Mouse (Mus musculus) MEL (cell line): ENCODE results near the gene Stat2. TPM values are rescaled to one million over a fixed set of nuclear protein-coding genes. Genes with fewer than 3 reads are reported as not detected.

ENCODE experiments used
- DNase-seq: peaks from one replicate; pipeline ENCODE4 v3.0.0; 2011; ENCODE audit warnings: low read depth, low spot score
- H3K27ac ChIP-seq: 2 replicates; pipeline ENCODE4 v1.5.1; 2012; ENCODE audit warnings: low read depth, mild to moderate bottlenecking, control low read depth, low read length, moderate library complexity; ENCODE audit not compliant: control insufficient read depth
- H3K27me3 ChIP-seq, 2 experiments: fragments of 150-350 bp in 1 of 2; sonication (generic) in 1 of 2; 2 replicates each; pipeline ENCODE4 v1.6.1; 2012; ENCODE audit warnings: low read length in 2 of 2, mild to moderate bottlenecking in 2 of 2, improper control_type of control experiment in 1 of 2, moderate library complexity in 1 of 2; ENCODE audit not compliant: insufficient read depth in 2 of 2, control insufficient read depth in 1 of 2
- H3K36me3 ChIP-seq, 2 experiments: 2 replicates each; pipeline ENCODE4 v1.6.1; 2012 to 2014; ENCODE audit warnings: low read length in 2 of 2, improper control_type of control experiment in 1 of 2, inconsistent platforms in 1 of 2, mild to moderate bottlenecking in 1 of 2; ENCODE audit not compliant: insufficient read depth in 2 of 2, control insufficient read depth in 1 of 2
- H3K4me1 ChIP-seq, 2 experiments: fragments of 150-350 bp in 1 of 2; sonication (generic) in 1 of 2; 2 replicates each; pipeline ENCODE4 v1.6.1; 2012; ENCODE audit warnings: low read length in 2 of 2, improper control_type of control experiment in 1 of 2, mild to moderate bottlenecking in 1 of 2; ENCODE audit not compliant: insufficient read depth in 2 of 2, control insufficient read depth in 1 of 2
- H3K4me3 ChIP-seq, 2 experiments: fragments of 150-350 bp in 1 of 2; sonication (generic) in 1 of 2; 2 replicates each; pipeline ENCODE4 v1.5.1; 2012; ENCODE audit warnings: low read depth in 2 of 2, low read length in 2 of 2, mild to moderate bottlenecking in 2 of 2, moderate library complexity in 2 of 2, control low read depth in 1 of 2, improper control_type of control experiment in 1 of 2; ENCODE audit not compliant: control insufficient read depth in 1 of 2, insufficient read depth in 1 of 2
- H3K79me2 ChIP-seq: 2 replicates; pipeline ENCODE4 v1.6.1; 2012; ENCODE audit warnings: mild to moderate bottlenecking, low read length, moderate library complexity; ENCODE audit not compliant: control insufficient read depth, poor library complexity, insufficient read depth
- H3K9ac ChIP-seq: 2 replicates; pipeline ENCODE4 v1.6.1; 2012; ENCODE audit warnings: low read depth, mild to moderate bottlenecking, control low read depth, low read length, moderate library complexity; ENCODE audit not compliant: control insufficient read depth, poor library complexity, severe bottlenecking
- H3K9me3 ChIP-seq: fragments of 150-350 bp; sonication (generic); replicated peaks from 2 replicates; pipeline ENCODE4 v1.6.1; 2012; ENCODE audit warnings: mild to moderate bottlenecking, low read length, improper control_type of control experiment, moderate library complexity; ENCODE audit not compliant: insufficient read depth
- BHLHE40 ChIP-seq: IDR thresholded peaks from 2 replicates; pipeline ENCODE4 v1.6.1; 2012; ENCODE audit warnings: low read depth, mild to moderate bottlenecking, inconsistent platforms, low read length, improper control_type of control experiment, borderline replicate concordance
- CHD2 ChIP-seq: IDR thresholded peaks from 2 replicates; pipeline ENCODE4 v1.6.1; 2011; ENCODE audit warnings: low read length, improper control_type of control experiment
- CTCF ChIP-seq, 3 experiments: IDR thresholded peaks in 2 of 3; conservative IDR thresholded peaks in 1 of 3; 2 replicates each; pipeline ENCODE4 v1.5.1; 2011 to 2012; ENCODE audit warnings: low read length in 3 of 3, low read depth in 2 of 3, mild to moderate bottlenecking in 2 of 3, improper control_type of control experiment in 1 of 3, inconsistent platforms in 1 of 3, mixed read lengths in 1 of 3, moderate library complexity in 1 of 3; ENCODE audit not compliant: control insufficient read depth in 1 of 3, insufficient read depth in 1 of 3, poor library complexity in 1 of 3, severe bottlenecking in 1 of 3
- ELF1 ChIP-seq: IDR thresholded peaks from 2 replicates; pipeline ENCODE4 v1.6.1; 2014; ENCODE audit warnings: low read depth, mild to moderate bottlenecking, inconsistent platforms, low read length, improper control_type of control experiment, moderate library complexity
- ETS1 ChIP-seq: IDR thresholded peaks from 2 replicates; pipeline ENCODE4 v1.6.1; 2012; ENCODE audit warnings: low read depth, mild to moderate bottlenecking, inconsistent platforms, low read length, improper control_type of control experiment, moderate library complexity
- GATA1 ChIP-seq: IDR thresholded peaks from 2 replicates; pipeline ENCODE4 v1.6.1; 2011; ENCODE audit warnings: low read depth, low read length, improper control_type of control experiment
- MAFK ChIP-seq: IDR thresholded peaks from 2 replicates; pipeline ENCODE4 v1.6.1; 2011; ENCODE audit warnings: low read depth, mild to moderate bottlenecking, low read length, improper control_type of control experiment, borderline replicate concordance
- MAX ChIP-seq: IDR thresholded peaks from 2 replicates; pipeline ENCODE4 v1.6.1; 2011; ENCODE audit warnings: low read length, improper control_type of control experiment
- MAZ ChIP-seq: IDR thresholded peaks from 2 replicates; pipeline ENCODE4 v1.6.1; 2012; ENCODE audit warnings: low read depth, mild to moderate bottlenecking, inconsistent platforms, low read length, improper control_type of control experiment
- MYB ChIP-seq: IDR thresholded peaks from 2 replicates; pipeline ENCODE4 v1.6.1; 2011; ENCODE audit warnings: mild to moderate bottlenecking, low read depth, low read length, improper control_type of control experiment
- MYC ChIP-seq: IDR thresholded peaks from 2 replicates; pipeline ENCODE4 v1.6.1; 2011; ENCODE audit warnings: low read depth, mild to moderate bottlenecking, low read length, improper control_type of control experiment, moderate library complexity
- NELFE ChIP-seq: IDR thresholded peaks from 2 replicates; pipeline ENCODE4 v1.6.1; 2011; ENCODE audit warnings: low read depth, low read length, improper control_type of control experiment
- POLR2AphosphoS5 ChIP-seq: IDR thresholded peaks from 2 replicates; pipeline ENCODE4 v1.6.1; 2012; ENCODE audit warnings: low read depth, borderline replicate concordance, mild to moderate bottlenecking, inconsistent platforms, low read length, moderate library complexity, mixed read lengths
- SIN3A ChIP-seq: IDR thresholded peaks from 2 replicates; pipeline ENCODE4 v1.6.1; 2012; ENCODE audit warnings: low read length, improper control_type of control experiment, inconsistent platforms
- SMC3 ChIP-seq: IDR thresholded peaks from 2 replicates; pipeline ENCODE4 v1.6.1; 2011; ENCODE audit warnings: low read depth, low read length, improper control_type of control experiment
- TAL1 ChIP-seq: IDR thresholded peaks from 2 replicates; pipeline ENCODE4 v1.6.1; 2012; ENCODE audit warnings: mild to moderate bottlenecking, inconsistent platforms, low read length, moderate library complexity, mixed read lengths
- TBP ChIP-seq: IDR thresholded peaks from 2 replicates; pipeline ENCODE4 v1.8.0; 2011; ENCODE audit warnings: low read depth, low read length, improper control_type of control experiment
- TCF12 ChIP-seq: IDR thresholded peaks from 2 replicates; pipeline ENCODE4 v1.6.1; 2014; ENCODE audit warnings: low read depth, mild to moderate bottlenecking, inconsistent platforms, low read length, improper control_type of control experiment, moderate library complexity
- USF2 ChIP-seq, 2 experiments: IDR thresholded peaks; 2 replicates each; pipeline ENCODE4 v1.6.1; 2011 to 2012; ENCODE audit warnings: improper control_type of control experiment in 2 of 2, low read length in 2 of 2, borderline replicate concordance in 1 of 2, inconsistent platforms in 1 of 2, low read depth in 1 of 2, mild to moderate bottlenecking in 1 of 2; ENCODE audit not compliant: insufficient read depth in 1 of 2
- ZKSCAN1 ChIP-seq: IDR thresholded peaks from 2 replicates; pipeline ENCODE4 v1.6.1; 2012; ENCODE audit warnings: low read depth, mild to moderate bottlenecking, inconsistent platforms, low read length, improper control_type of control experiment, moderate library complexity
- ZMIZ1 ChIP-seq: IDR thresholded peaks from 2 replicates; pipeline ENCODE4 v1.6.1; 2012; ENCODE audit warnings: low read depth, mild to moderate bottlenecking, inconsistent platforms, low read length, improper control_type of control experiment, moderate library complexity
- ZNF384 ChIP-seq: IDR thresholded peaks from 2 replicates; pipeline ENCODE4 v1.6.1; 2012; ENCODE audit warnings: low read depth, mild to moderate bottlenecking, inconsistent platforms, low read length, improper control_type of control experiment
- polyA plus RNA-seq, 2 experiments: library from polyadenylated mRNA; stranded (reverse) in 1 of 2; unstranded in 1 of 2; fragments of >175 nt in 1 of 2; fragments of >200 nt in 1 of 2; gene quantifications; 2 replicates each; pipeline versions ENCODE4 v1.2.1 to v1.2.4; 2012; ENCODE audit warnings: low replicate concordance in 2 of 2, low read depth in 1 of 2; ENCODE audit not compliant: insufficient read length in 2 of 2, insufficient read depth in 1 of 2, missing spikeins in 1 of 2
- total RNA-seq: library from RNA; depleted of rRNA; stranded (reverse); fragments of 300-350 nt; gene quantifications from 2 replicates; pipeline ENCODE4 v1.2.3, GENCODE M21; 2012

Stat2 gene
- total and polyA plus RNA-seq, 3 experiments = 3.6 to 6.6 TPM; not detected in 1

GRCm38 (mm10) chr10:128262300-128262699, 8.1 kb upstream of the Stat2 start:
- no peak overlapping the region for H3K27ac ChIP-seq
- no peak overlapping the region for H3K4me3 ChIP-seq
- no peak for DNase-seq
- H3K36me3 ChIP-seq = peaks cover 0 to 6% of the 10 kb centered on the region in 2 experiments; a peak in 2 of 4 replicates
- H3K27me3 ChIP-seq = no peaks in the 10 kb centered on the region
- H3K4me1 ChIP-seq = peaks cover 0 to 16% of the 10 kb centered on the region in 2 experiments; a peak in 3 of 4 replicates
- no peaks in the 10 kb centered on the region for H3K9me3 ChIP-seq
- no peaks in the 10 kb centered on the region for H3K79me2 ChIP-seq
- no peak for TF ChIP-seq SMC3
- TF ChIP-seq ELF1 = no peak
- TF ChIP-seq TAL1 = no peak
- no peak for TF ChIP-seq SIN3A
- no peak for TF ChIP-seq ZMIZ1
- H3K9ac ChIP-seq = no peak overlapping the region

GRCm38 (mm10) chr10:128263393-128264310, 6.7 kb upstream of the Stat2 start:
- H3K9ac ChIP-seq = no peak overlapping the region
- no peak overlapping the region for H3K27ac ChIP-seq

GRCm38 (mm10) chr10:128268371-128268770, 2.0 kb upstream of the Stat2 start, which contains the start of gene Apof:
TSS of gene Apof (plus strand) at chr10:128268671.
- no peaks in the 10 kb centered on the region; the same call in 1 of the 2 replicates for H3K79me2 ChIP-seq
- H3K4me1 ChIP-seq = peaks cover 0 to 9% of the 10 kb centered on the region in 2 experiments; a peak in 2 of 4 replicates
- H3K27ac ChIP-seq = no peak within 1 kb of the TSS
- H3K4me3 ChIP-seq = no peak within 1 kb of the TSS
- no peak for DNase-seq
- no peaks in the 10 kb centered on the region for H3K9me3 ChIP-seq
- no peak within 1 kb of the TSS for H3K9ac ChIP-seq
- peaks cover 0 to 3% of the 10 kb centered on the region in 2 experiments; a peak in 2 of 4 replicates for H3K36me3 ChIP-seq
- no peaks in the 10 kb centered on the region for H3K27me3 ChIP-seq
- TF ChIP-seq POLR2AphosphoS5 (no peak), ETS1 (no peak), MYB (no peak), BHLHE40 (no peak), USF2 (IDR thresholded peaks at IDR 0.05; ENCODE audit: borderline replicate concordance in 1 of 2, insufficient read depth in 1 of 2, low read depth in 1 of 2, low read length in 2 of 2) (no peak), MAFK (no peak), MYC (no peak), SIN3A (no peak), CHD2 (no peak), NELFE (no peak), CTCF (IDR thresholded peaks at IDR 0.05 in 2 of 3, conservative IDR thresholded peaks at IDR 0.05 in 1 of 3; ENCODE audit: control insufficient read depth in 1 of 3, insufficient read depth in 1 of 3, low read depth in 2 of 3, low read length in 3 of 3, poor library complexity in 1 of 3, severe bottlenecking in 1 of 3) (no peak), GATA1 (no peak)

More at GRCm38 (mm10) chr10:128263393-128264310, 6.7 kb upstream of the Stat2 start:
- no peaks in the 10 kb centered on the region for H3K27me3 ChIP-seq
- DNase-seq = peak; percentile 25
- H3K79me2 ChIP-seq = no peaks in the 10 kb centered on the region
- H3K9me3 ChIP-seq = no peaks in the 10 kb centered on the region
- H3K36me3 ChIP-seq = peaks cover 0 to 6% of the 10 kb centered on the region in 2 experiments; a peak in 2 of 4 replicates
- H3K4me3 ChIP-seq = no peak overlapping the region
- peak; percentile 64 for TF ChIP-seq ZNF384
- TF ChIP-seq TCF12 = no peak
- no peak for TF ChIP-seq TBP
- no peak for TF ChIP-seq ZKSCAN1
- TF ChIP-seq MAZ = no peak
- no peak for TF ChIP-seq SIN3A
- TF ChIP-seq MAX = no peak
- TF ChIP-seq POLR2AphosphoS5 = no peak
- H3K4me1 ChIP-seq = peaks cover 0 to 15% of the 10 kb centered on the region in 2 experiments; a peak in 3 of 4 replicates
